Mouse (Mus musculus) MN1 (cell line): ENCODE data around the gene Alkbh1.
"Not testable (repeated sequence)": the region's sequence is repeated elsewhere in the genome, so short reads cannot be mapped to it uniquely, and the experiment has no call there.

Experiments used
- DNase-seq: peaks from one replicate; pipeline ENCODE4 v3.0.0-alpha.2; 2016; ENCODE audit warnings: low spot score

Gene Alkbh1

GRCm38 (mm10) chr12:87443700-87444122 is at the start of gene Alkbh1, which contains the start of gene Slirp:
TSS of gene Alkbh1 (minus strand) at chr12:87444017.
TSS of gene Slirp (plus strand) at chr12:87443896.
- peak; percentile 89 for DNase-seq

- DNase-seq: not testable (repeated sequence)
These were observed 44.9 kb upstream of the Alkbh1 start for GRCm38 (mm10) chr12:87488683-87489082.

DNA sequence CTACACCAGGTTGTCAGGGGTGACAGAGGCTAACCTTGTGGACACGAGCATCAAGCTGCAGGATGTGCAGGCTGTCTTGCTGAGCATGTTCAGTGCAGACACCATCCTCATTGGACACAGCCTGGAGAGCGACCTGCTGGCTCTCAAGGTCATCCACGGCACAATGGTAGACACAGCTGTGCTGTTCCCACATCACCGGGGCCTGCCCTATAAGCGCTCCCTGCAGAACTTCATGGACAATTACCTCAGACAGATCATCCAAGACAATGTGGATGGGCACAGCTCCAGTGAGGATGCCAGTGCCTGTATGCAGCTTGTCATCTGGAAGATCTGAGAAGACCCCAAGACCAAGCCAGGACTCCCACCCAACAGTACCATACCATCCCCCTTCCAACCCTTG is 38.7 kb upstream of the Alkbh1 start:
- not testable (repeated sequence) for DNase-seq

DNA sequence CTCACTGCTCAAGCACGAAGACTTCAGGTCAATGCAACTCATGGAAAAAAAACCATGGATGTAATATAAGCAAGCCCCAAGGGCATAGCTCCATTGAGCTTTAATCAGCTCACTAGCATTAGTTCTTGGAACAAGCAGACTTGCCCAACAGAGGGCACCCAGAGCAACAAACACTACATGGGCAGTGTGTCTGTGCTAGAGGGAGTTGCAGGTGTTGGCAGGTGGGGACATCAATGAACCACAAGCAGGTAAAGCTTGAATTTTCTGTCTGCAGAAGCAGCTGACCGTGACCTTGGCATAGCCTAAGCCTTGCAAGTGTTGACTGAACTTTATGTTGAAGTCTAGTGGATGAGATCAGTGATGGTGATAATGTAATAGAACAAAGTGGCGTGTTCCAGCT is 30.9 kb upstream of the Alkbh1 start:
- no peak for DNase-seq

DNA sequence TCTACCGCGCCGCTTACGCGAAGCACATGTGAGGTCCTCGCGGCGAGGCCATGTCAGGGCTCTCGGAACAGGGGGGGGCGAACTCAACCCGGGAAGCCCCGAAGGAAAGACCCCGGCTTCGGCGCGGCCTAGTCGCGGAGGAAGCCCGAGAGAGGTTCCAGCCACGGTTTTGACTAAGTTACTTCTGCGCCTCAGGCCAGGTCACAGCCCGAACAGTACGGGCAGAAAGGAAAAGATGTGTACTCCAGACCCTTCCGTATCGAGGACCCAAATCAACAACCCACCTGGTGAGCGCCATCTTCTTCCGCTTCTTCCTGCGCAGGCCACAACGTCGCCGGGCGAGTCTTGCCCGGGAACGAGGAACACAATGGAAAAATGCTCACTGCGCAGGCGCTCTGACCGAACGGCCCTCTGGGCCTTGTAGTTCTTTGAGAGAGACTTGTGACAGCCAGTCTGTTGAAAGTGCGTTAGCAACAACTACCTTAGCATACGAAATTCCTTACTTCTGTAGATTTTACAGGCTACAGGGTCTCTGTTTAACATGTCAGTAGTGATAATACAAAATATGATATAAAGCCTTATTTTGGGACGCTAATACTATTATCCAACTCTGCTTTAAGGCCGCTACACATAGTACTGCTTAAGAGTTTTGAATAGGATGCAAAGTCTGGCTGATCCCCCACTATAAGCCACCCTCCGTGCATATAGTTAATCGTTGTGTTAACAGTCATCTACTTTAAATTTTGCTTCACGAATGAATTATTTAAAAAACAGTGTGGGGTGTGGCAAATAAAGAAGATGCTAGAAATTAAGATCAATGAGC is 28.4 kb upstream of the Alkbh1 start, which contains the start of gene Snw1:
Gene Snw1, minus strand, starts transcription at position 311 of the 823 bp plus-strand sequence.
- DNase-seq: peak; percentile 94

GRCm38 (mm10) chr12:87471421-87471963 is 27.7 kb upstream of the Alkbh1 start:
- DNase-seq: no peak

GRCm38 (mm10) chr12:87470263-87471136 is 26.7 kb upstream of the Alkbh1 start:
- DNase-seq: peak; percentile 55

- DNase-seq: no peak
These were observed 21.0 kb upstream of the Alkbh1 start for GRCm38 (mm10) chr12:87464678-87465297.

DNA sequence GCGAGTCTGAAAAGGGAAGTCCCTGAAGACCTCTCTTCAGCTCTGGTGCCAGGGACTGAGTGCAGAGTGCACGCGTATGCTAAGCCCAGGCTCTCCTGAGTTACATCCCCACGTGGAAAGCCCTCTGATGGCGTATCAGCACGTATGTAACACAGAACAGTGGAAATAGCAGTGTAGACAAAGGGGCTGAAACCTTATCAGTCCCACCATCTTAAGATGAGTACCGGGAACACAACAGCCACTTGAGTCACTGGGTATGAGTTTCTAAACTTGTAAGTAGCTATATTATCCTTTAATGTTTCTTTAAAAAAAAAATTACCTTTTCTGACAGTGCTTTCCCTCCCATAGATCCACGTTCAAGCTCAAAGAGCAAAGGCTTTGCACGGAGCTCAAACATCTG is 5.6 kb upstream of the Alkbh1 start:
- DNase-seq: no peak

- DNase-seq: peak; percentile 13
These were observed 394 bp upstream of the Alkbh1 start for GRCm38 (mm10) chr12:87444211-87444610.

DNA sequence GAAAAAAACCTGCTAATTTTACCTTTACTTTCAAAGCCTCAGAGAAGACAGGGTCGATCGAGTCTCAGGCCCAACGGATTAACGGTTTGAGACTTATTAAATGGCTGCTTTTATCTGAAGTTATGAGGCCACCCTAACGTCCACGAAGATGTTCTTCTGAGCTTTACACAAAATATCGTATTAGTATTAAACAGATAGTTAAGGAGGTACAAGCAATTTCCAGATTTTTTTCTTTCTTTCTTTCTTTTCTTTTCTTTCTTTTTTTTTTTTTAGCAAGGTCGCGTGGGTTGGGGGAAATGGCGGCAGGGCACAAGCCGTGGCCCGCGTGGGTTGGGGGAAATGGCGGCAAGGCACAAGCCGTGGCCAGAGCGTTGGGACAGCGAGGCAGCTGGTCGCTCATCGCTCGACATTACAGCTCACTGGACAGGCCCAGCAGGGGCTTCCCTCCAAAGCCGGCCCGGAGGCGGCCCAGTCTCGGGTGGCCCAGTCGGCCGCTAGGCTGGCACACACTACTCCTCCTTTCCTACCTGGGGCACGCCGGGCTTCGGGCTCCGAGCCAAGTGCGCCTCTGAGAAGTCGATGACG is 610 bp downstream of the Alkbh1 start:
- DNase-seq: no peak

- peak; percentile 17 for DNase-seq
These were observed 1.4 kb downstream of the Alkbh1 start for GRCm38 (mm10) chr12:87442177-87443114.

DNA sequence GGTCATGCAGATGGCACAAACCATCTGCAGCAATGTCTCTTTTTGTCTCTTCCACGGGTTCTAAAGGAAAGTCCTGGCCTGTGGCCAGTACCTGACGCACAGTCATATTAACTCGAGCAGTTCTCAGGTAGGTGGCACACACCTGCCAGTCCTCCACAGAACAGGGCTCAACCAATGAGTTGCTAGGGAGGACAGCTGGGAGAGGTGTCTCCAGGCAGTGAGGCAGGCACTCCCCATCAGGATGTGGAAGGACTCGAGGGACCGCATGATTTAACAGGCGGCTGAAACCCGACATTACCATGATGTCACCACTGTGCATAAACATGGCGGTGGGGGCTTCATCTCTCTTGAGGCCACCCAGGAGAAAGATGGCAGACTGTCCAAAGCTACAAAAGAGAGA is 14.9 kb downstream of the Alkbh1 start:
- DNase-seq: no peak

DNA sequence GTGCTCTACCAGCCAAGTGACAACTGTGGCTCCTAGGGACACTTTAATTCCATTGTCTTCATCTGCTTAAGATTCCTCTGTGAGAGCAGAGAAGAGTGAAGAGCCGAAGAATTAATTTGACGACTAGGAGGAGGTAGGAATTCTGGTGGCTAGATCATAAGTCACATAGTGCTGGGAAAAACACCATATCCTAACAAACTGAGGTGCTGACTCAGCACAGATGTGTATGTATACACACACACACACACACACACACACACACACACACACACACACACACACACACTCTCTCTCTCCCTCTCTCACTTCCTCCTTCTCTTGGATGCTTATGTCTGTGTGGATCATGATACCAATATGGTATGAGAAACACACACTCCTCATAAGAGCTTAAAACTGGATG is 15.5 kb downstream of the Alkbh1 start:
- DNase-seq: no peak

DNA sequence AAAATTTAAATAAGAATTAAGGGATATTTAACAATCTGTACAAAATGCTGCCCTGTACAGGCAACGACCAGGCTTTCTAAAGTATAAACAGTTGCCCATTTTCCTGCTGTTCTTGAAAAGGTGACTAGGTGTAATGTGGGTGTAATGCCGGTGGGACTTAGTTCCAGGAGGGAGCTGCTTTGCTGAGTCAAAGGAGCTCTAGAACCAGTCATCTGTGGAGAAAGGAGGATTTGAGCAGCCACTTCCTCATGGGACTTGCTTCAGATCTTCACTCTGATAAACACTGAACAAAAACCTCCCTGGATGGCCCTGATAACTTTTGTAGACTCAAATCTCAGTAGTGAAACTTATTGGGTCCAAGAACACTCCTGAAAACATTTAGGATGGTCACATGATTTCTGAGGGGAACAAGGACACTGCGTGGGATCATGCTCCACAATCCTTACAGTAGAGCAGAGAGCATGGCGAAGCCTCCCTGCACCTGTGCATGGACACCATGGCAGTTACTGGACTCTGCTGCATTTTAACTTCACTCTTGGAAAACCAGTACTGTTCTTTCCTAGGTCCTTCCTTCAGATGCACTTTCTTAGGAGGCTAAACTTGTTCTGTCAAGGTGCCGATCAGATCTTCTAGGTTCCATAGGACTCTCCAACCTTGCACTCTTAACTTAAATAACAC is 17.3 kb downstream of the Alkbh1 start:
- DNase-seq: no peak

DNA sequence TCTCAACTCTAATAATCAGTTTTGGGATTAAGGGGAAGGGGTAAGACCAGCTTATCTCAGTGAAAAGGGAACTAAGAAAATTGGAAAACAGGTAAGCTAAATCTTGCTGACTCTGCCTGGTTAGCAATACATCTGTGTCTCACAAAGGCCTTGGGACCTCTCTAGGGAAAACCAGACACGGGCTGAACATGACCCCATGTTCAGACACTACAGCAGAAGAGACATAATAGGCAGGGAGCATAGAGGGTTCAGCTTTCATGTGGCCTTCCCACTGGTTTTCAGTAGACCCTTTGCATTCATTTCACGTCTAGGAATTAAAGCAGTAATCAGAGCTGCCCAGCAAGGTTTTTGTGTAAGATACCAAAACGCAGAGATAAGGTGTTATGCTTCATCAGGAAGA is 19.3 kb downstream of the Alkbh1 start:
- no peak for DNase-seq

DNA sequence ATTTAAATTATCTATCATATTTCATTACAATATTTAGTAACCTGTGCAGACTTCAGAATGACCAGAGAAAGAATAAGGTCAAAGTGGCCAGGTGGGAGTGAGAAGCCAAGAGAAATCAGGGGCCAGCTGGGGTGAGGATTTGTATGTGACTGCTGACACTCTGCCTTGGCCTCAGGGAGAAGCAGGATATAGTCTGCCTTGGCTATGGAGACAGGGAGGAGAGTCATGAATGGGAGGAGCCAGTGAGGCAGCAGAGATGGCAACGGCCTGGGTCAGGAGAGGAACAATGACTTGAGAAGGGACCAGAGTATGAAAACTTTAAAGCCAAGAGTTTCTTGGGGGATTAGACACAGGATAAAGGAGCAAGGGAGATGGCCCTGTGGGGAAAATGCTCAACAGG is 20.1 kb downstream of the Alkbh1 start:
- DNase-seq: no peak

DNA sequence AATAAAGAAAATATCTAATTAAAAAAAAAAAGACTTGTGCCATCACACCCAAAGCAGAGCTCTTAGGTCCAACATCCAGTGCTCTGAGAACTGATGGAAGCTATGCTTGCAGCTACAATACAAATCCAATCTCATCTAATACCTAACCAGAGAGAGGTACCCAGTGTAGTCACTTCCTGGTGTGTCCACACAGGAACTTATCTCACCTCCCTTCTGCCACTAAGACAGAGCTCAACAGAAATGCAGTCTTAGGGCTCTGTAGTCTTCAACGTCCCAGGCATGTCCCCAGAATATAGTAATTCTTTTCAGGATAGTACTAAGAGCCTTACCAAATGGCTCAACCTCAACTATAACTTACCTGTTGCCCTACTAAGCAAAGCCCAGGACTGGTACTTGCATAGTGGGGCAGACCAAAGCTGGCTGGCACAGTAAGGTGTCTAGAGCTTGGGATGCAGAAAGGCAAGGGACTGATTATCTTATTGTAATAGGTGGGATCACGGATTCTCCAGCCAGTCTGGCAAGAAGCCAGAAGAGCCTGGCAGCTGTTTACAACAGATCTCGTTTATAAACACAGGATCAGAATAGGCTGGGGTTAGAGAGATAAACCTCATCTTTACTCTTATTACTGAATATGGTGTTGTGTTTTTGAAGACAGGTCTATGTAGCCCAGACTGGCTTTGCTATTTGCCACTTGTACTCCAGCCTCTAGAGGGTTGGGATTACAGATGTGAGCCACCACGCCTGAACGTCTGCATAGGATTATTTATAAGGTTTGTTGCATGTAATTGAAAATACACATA is 21.9 kb downstream of the Alkbh1 start:
- DNase-seq: peak; percentile 28

- DNase-seq: no peak
These were observed 23.8 kb downstream of the Alkbh1 start for GRCm38 (mm10) chr12:87419974-87420485.
